Mouse (Mus musculus) liver, embryonic 14.5 days (tissue): ENCODE measurements around the gene Ttk. TPM values are rescaled to one million over a fixed set of nuclear protein-coding genes. Genes with fewer than 3 reads are reported as not detected.

Experiments used
- ATAC-seq: fragments of 200-750 bp; cut with Nextera tagmentation; 2 replicates; pipeline ENCODE4 v1.8.0; 2017; ENCODE audit warnings: moderate number of reproducible peaks, mild to moderate bottlenecking, moderate library complexity; ENCODE audit not compliant: insufficient read depth
- DNase-seq, 3 experiments: peaks; one replicate each; pipeline ENCODE4 v3.0.0-alpha.2; 2012 to 2013; ENCODE audit warnings: low read depth in 3 of 3, low spot score in 3 of 3
- H3K27ac ChIP-seq: fragments of 300-500 bp; sonication (generic); 2 replicates; pipeline ENCODE4 v1.5.1; 2014; ENCODE audit warnings: moderate library complexity, mild to moderate bottlenecking, control low read depth, inconsistent platforms
- H3K27me3 ChIP-seq: fragments of 300-500 bp; sonication (generic); 2 replicates; pipeline ENCODE4 v1.6.1; 2014; ENCODE audit warnings: mild to moderate bottlenecking, low read length, moderate library complexity; ENCODE audit not compliant: control insufficient read depth, insufficient read depth
- H3K36me3 ChIP-seq: fragments of 300-500 bp; sonication (generic); replicated peaks from 2 replicates; pipeline ENCODE4 v1.6.1; 2014; ENCODE audit warnings: low read depth; ENCODE audit not compliant: control insufficient read depth, insufficient read depth
- H3K4me1 ChIP-seq, 2 experiments: fragments of 200-500 bp in 1 of 2; fragments of 300-500 bp in 1 of 2; sonication (generic) in 1 of 2; replicated peaks; 2 replicates each; pipeline ENCODE4 v1.6.1; 2012 to 2014; ENCODE audit warnings: antibody characterized with exemption in 1 of 2, inconsistent platforms in 1 of 2, low read length in 1 of 2; ENCODE audit not compliant: control insufficient read depth in 2 of 2, insufficient read depth in 2 of 2
- H3K4me2 ChIP-seq: fragments of 300-500 bp; sonication (generic); 2 replicates; pipeline ENCODE4 v1.6.1; 2014; ENCODE audit warnings: low read depth, mild to moderate bottlenecking, control low read depth, moderate library complexity
- H3K4me3 ChIP-seq, 2 experiments: fragments of 200-500 bp in 1 of 2; fragments of 300-500 bp in 1 of 2; sonication (generic) in 1 of 2; 2 replicates each; pipeline ENCODE4 v1.5.1; 2012 to 2014; ENCODE audit warnings: low read depth in 2 of 2, low read length in 2 of 2, mild to moderate bottlenecking in 2 of 2, control low read depth in 1 of 2, inconsistent platforms in 1 of 2, moderate library complexity in 1 of 2; ENCODE audit not compliant: insufficient read depth in 1 of 2
- H3K9ac ChIP-seq: fragments of 300-500 bp; sonication (generic); replicated peaks from 2 replicates; pipeline ENCODE4 v1.6.1; 2014; ENCODE audit warnings: mild to moderate bottlenecking, control low read depth, moderate library complexity
- H3K9me3 ChIP-seq: fragments of 300-500 bp; sonication (generic); 2 replicates; pipeline ENCODE4 v1.6.1; 2016; ENCODE audit warnings: low read length, mixed read lengths; ENCODE audit not compliant: control insufficient read depth
- CTCF ChIP-seq: IDR thresholded peaks from 2 replicates; pipeline ENCODE4 v1.5.1; 2016; ENCODE audit warnings: antibody characterized with exemption, low read depth, control low read depth
- EP300 ChIP-seq: IDR thresholded peaks from 2 replicates; pipeline ENCODE4 v1.6.1; 2016; ENCODE audit warnings: antibody characterized with exemption, low read depth
- WGBS: fragments of 180-500 bp; shearing (Covaris S2); extraction: QIAGEN DNeasy Blood & Tissue Kit; methylation state at CpG from one replicate; pipeline ENCODE4 v1.1.7; 2014; ENCODE audit not compliant: insufficient replicate concordance; 5-methylcytosine and 5-hydroxymethylcytosine counted together
- polyA plus RNA-seq, 2 experiments: library from polyadenylated mRNA; depleted of rRNA in 1 of 2; stranded (reverse) in 1 of 2; unstranded in 1 of 2; fragments of >200 nt; fragmentation: Nextera tagmentation in 1 of 2; extraction: Ambion mirVana in 1 of 2; gene quantifications; 2 replicates each; pipeline versions ENCODE4 v1.2.1 to v1.2.3; 2012 to 2014

The Ttk gene
- polyA plus RNA-seq, 2 experiments: 10.3 to 17.9 TPM

GRCm38 (mm10) chr9:83893767-83894330 is 59.4 kb downstream of the Ttk start:
- no peak overlapping the region for H3K9ac ChIP-seq
- peak in 1 of 3 experiments; percentile 3 for DNase-seq
- no peak overlapping the region for H3K4me3 ChIP-seq
- no peaks in the 10 kb centered on the region for H3K27me3 ChIP-seq
- no peaks in the 10 kb centered on the region for H3K36me3 ChIP-seq
- WGBS: 58% methylated on average over 4 of the region's 4 CpGs
- TF ChIP-seq CTCF: no peak
- no peak for TF ChIP-seq EP300
- no peaks in the 10 kb centered on the region for H3K4me1 ChIP-seq
- peak; percentile 65 for ATAC-seq
- H3K4me2 ChIP-seq: no peak overlapping the region
- no peaks in the 10 kb centered on the region for H3K9me3 ChIP-seq
- H3K27ac ChIP-seq: no peak overlapping the region

- H3K4me2 ChIP-seq: no peak overlapping the region
- no peaks in the 10 kb centered on the region for H3K4me1 ChIP-seq
- TF ChIP-seq CTCF (no peak), EP300 (no peak)
- H3K9ac ChIP-seq: no peak overlapping the region
- DNase-seq (no peak), ATAC-seq (no peak)
- no peaks in the 10 kb centered on the region for H3K9me3 ChIP-seq
- H3K27me3 ChIP-seq: no peaks in the 10 kb centered on the region
- no peaks in the 10 kb centered on the region for H3K36me3 ChIP-seq
- no peak overlapping the region for H3K4me3 ChIP-seq
- WGBS: 66% methylated on average over 2 of the region's 2 CpGs
- H3K27ac ChIP-seq: no peak overlapping the region
Measured at GRCm38 (mm10) chr9:83902086-83902485, 67.6 kb downstream of the Ttk start.

GRCm38 (mm10) chr9:83905820-83906219 is 71.3 kb downstream of the Ttk start:
- H3K4me2 ChIP-seq: no peak overlapping the region
- H3K9me3 ChIP-seq: no peaks in the 10 kb centered on the region
- no peaks in the 10 kb centered on the region for H3K27me3 ChIP-seq
- 42% methylated on average over 4 of the region's 4 CpGs for WGBS
- no peak overlapping the region for H3K4me3 ChIP-seq
- DNase-seq: no peak
- no peak for ATAC-seq
- H3K9ac ChIP-seq: no peak overlapping the region
- H3K4me1 ChIP-seq: no peaks in the 10 kb centered on the region
- no peaks in the 10 kb centered on the region for H3K36me3 ChIP-seq
- TF ChIP-seq EP300 (no peak), CTCF (peak; percentile 15; the same call in 1 of the 2 replicates)
- no peak overlapping the region for H3K27ac ChIP-seq

- no peak overlapping the region for H3K4me3 ChIP-seq
- H3K4me1 ChIP-seq: no peaks in the 10 kb centered on the region
- H3K27me3 ChIP-seq: no peaks in the 10 kb centered on the region
- WGBS: 60% methylated on average over 3 of the region's 3 CpGs
- no peak for DNase-seq
- H3K9me3 ChIP-seq: no peaks in the 10 kb centered on the region
- no peaks in the 10 kb centered on the region for H3K36me3 ChIP-seq
- no peak overlapping the region for H3K4me2 ChIP-seq
- no peak overlapping the region for H3K27ac ChIP-seq
- TF ChIP-seq CTCF (no peak), EP300 (no peak)
- no peak for ATAC-seq
- H3K9ac ChIP-seq: no peak overlapping the region
Measured at GRCm38 (mm10) chr9:83907017-83907416, 72.5 kb downstream of the Ttk start.

GRCm38 (mm10) chr9:83909836-83910235 is 75.3 kb downstream of the Ttk start:
- DNase-seq (no peak), ATAC-seq (no peak)
- Histone ChIP-seq H3K4me3 (no peak overlapping the region), H3K27me3 (no peaks in the 10 kb centered on the region), H3K4me1 (no peaks in the 10 kb centered on the region), H3K9me3 (no peaks in the 10 kb centered on the region), H3K4me2 (no peak overlapping the region), H3K27ac (no peak overlapping the region), H3K9ac (no peak overlapping the region), H3K36me3 (no peaks in the 10 kb centered on the region)
- TF ChIP-seq EP300 (no peak), CTCF (no peak)
- WGBS: 68% methylated on average over 2 of the region's 2 CpGs
